In genomic region chr12:117703413-117703812, GRCm38 (mm10) we compare ENCODE assay signal across 16 mouse cellular contexts.
"Had no signal": no experiment of that assay in that cellular context is flagged by ENCODE, and none has a peak within 500 bp of the region (broad histone marks: within the 10 kb centered on the region; RNA-seq: fewer than 3 reads in every experiment).

No protein-coding gene starts in this region.

- H3K9ac ChIP-seq: liver, embryonic 13.5 days; midbrain, embryonic 13.5 days; neural tube, embryonic 13.5 days; stomach, embryonic 15.5 days had no signal

- H3K27me3 ChIP-seq: liver, embryonic 13.5 days; midbrain, embryonic 13.5 days; neural tube, embryonic 13.5 days; stomach, embryonic 15.5 days had no signal

- H3K27ac ChIP-seq: kidney, postnatal 0 days; liver, embryonic 13.5 days; midbrain, embryonic 13.5 days; neural tube, embryonic 13.5 days; stomach, embryonic 15.5 days had no signal

- H3K4me1 ChIP-seq: liver, embryonic 13.5 days; stomach, embryonic 15.5 days had no signal

- H3K9me3 ChIP-seq: liver, embryonic 13.5 days; midbrain, embryonic 13.5 days; neural tube, embryonic 13.5 days; stomach, embryonic 15.5 days had no signal

- ATAC-seq: midbrain, embryonic 13.5 days; midbrain, embryonic 16.5 days had no signal

- H3K4me3 ChIP-seq: liver, embryonic 13.5 days; midbrain, embryonic 13.5 days; myocyte; neural tube, embryonic 13.5 days; stomach, embryonic 15.5 days had no signal

- DNase-seq: kidney, postnatal 25 days; left cerebral cortex, postnatal 4 days; liver, embryonic 13.5 days; lung, adult 2 months; lung, postnatal 14 days; lung, postnatal 4 days; retina, postnatal 1 day; right cerebral cortex, postnatal 25 days; spleen, adult 18-20 months; thymus, postnatal 25 days had no signal

- H3K36me3 ChIP-seq: liver, embryonic 13.5 days; midbrain, embryonic 13.5 days; neural tube, embryonic 13.5 days; stomach, embryonic 15.5 days had no signal

- H3K4me2 ChIP-seq: liver, embryonic 13.5 days; midbrain, embryonic 13.5 days; neural tube, embryonic 13.5 days; stomach, embryonic 15.5 days had no signal
